Mouse (Mus musculus): ENCODE measurements around the gene Arhgdia.

DNA sequence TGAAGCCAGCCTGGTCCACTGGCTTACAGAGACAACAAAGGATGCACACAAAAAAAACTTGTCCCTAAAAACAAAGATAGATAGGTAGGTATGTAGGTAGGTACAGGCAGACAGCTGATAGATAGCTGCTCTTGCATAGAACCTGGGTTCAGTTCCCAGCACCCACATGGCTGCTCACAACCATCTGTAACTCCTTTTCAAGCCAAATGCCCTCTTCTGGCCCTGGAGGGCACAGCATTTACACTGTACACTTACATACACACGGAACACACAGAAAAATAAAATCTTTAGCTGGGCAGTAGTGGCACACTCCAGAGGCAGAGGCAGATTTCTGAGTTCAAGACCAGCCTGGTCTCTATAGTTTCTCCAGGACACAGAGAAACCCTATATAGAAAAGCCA is 2.5 kb upstream of the Arhgdia start:
- TF ChIP-seq POLR2A (IDR thresholded peaks at IDR 0.05; ENCODE audit: extremely low read depth, insufficient read depth, low read length) (no peak), CTCF (IDR thresholded peaks at IDR 0.05; ENCODE audit: low read depth, low read length) (no peak)
